Mouse (Mus musculus): Measurements from ENCODE around the gene Gm5105.

DNA sequence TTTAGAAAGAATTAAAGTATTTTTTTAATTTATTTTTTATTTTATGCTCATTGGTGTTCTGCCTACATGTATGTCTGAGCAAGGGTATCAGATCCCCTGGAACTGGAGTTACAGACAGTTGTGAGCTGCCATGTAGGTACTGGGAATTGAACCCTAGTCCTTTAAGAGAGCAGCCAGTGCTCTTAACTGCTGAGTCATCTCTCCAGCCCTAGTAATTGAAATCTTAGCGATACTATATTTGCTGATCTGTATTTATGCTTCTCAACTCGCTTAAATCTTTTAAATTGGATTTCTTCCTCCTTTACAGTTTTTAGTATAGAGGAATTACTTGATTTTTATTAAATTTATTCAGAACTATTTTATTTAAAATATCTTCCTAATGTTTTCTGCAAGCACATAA is 26.2 kb downstream of the Gm5105 start:
- TF ChIP-seq CTCF (IDR thresholded peaks at IDR 0.05; ENCODE audit: borderline replicate concordance, insufficient read depth, low read depth, low read length) (no peak), POLR2A (IDR thresholded peaks at IDR 0.05; ENCODE audit: borderline replicate concordance, insufficient read depth, low read length) (no peak)

Measured in cerebellum, adult 2 months (tissue).